Mouse (Mus musculus): ENCODE data around the gene Pop7. TPM values are rescaled to one million over a fixed set of nuclear protein-coding genes. Genes with fewer than 3 reads are reported as not detected.

Gene Pop7
- polyA plus RNA-seq, 1 experiment = 7.1 TPM

DNA sequence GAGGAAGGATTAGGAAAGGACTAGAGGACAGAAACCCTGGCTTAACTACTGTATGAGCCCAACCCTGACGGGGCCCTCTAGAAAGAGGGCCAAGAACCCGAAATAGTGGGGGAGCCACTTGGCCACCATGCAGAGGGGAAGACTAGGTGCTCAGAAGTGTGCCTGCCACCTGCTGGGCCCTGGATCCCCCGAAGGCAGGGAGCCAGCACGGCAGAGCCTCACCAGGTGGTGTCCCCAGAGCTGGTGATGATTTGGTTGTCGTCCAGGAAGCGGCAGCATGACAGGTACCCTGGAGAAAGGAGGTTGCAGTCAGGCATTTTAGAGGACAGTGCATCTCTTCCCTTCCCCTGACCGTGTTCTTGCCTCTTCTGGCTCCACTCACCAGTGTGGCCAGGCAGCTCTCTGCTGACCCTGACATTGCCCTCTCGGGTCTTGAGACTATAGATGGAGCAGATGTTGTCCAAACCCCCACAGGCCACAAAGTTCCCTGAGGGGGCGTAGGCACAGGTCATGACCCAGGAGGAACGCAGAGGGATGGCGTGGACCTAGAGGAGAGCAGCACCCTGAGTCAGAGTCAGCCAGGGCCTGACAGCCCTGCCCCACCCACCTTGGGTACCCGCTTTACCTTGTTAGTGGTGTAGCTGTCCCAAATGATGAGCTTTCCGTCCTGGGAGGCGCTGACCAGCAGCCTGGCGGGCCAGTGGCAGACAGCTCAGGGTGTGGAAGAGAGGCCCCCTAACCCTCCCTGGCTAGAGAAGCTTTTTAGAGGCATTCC, 27.1 kb upstream of the Pop7 start:
- peaks cover 73% of the 10 kb centered on the region for H3K4me1 ChIP-seq (ENCODE audit: control insufficient read depth)
- no peak overlapping the region for H3K4me3 ChIP-seq (replicated peaks)
- no peaks in the 10 kb centered on the region for H3K27me3 ChIP-seq (ENCODE audit: control insufficient read depth)
- TF ChIP-seq GATA1 (IDR thresholded peaks at IDR 0.05; ENCODE audit: low read length) = no peak
- no peak for TF ChIP-seq TAL1 (IDR thresholded peaks at IDR 0.05; ENCODE audit: low read length)
- H3K9me3 ChIP-seq (ENCODE audit: control insufficient read depth, low read length) = no peaks in the 10 kb centered on the region
- peaks cover 63% of the 10 kb centered on the region for H3K36me3 ChIP-seq (ENCODE audit: control insufficient read depth)

GRCm38 (mm10) chr5:137528247-137528968, 26.1 kb upstream of the Pop7 start:
- Histone ChIP-seq H3K36me3 (ENCODE audit: control insufficient read depth) (peaks cover 73% of the 10 kb centered on the region), H3K4me1 (ENCODE audit: control insufficient read depth) (peaks cover 64% of the 10 kb centered on the region), H3K4me3 (replicated peaks) (no peak overlapping the region), H3K9me3 (ENCODE audit: control insufficient read depth, low read length) (no peaks in the 10 kb centered on the region), H3K27me3 (ENCODE audit: control insufficient read depth) (no peaks in the 10 kb centered on the region)
- no peak for TF ChIP-seq TAL1 (IDR thresholded peaks at IDR 0.05; ENCODE audit: low read length)
- no peak for TF ChIP-seq GATA1 (IDR thresholded peaks at IDR 0.05; ENCODE audit: low read length)

DNA sequence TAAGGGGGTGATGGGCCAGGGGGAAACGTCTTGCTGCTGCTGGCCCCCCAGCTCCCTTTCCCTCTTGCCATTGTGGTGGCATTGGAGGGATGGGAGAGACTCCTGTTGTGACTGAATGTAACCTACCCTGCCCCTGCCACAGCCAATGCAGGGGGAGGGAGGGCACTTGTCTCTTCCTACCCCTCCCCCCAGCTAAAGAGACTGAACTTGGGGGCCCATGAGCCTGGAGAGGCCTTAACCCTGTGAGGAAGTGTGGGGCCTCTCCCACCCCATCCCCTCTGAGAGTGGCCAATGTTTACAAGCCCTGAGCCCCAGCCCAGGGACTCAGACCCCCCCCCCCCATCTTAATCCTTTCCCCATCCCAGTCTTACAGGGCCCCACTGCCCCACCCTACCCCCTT, 25.1 kb upstream of the Pop7 start:
- Histone ChIP-seq H3K36me3 (ENCODE audit: control insufficient read depth) (peaks cover 83% of the 10 kb centered on the region), H3K4me3 (replicated peaks) (no peak overlapping the region), H3K4me1 (ENCODE audit: control insufficient read depth) (peaks cover 61% of the 10 kb centered on the region), H3K9me3 (ENCODE audit: control insufficient read depth, low read length) (no peaks in the 10 kb centered on the region), H3K27me3 (ENCODE audit: control insufficient read depth) (no peaks in the 10 kb centered on the region)
- TF ChIP-seq GATA1 (IDR thresholded peaks at IDR 0.05; ENCODE audit: low read length) (no peak), TAL1 (IDR thresholded peaks at IDR 0.05; ENCODE audit: low read length) (no peak)

GRCm38 (mm10) chr5:137526192-137526936, 24.0 kb upstream of the Pop7 start:
- Histone ChIP-seq H3K27me3 (ENCODE audit: control insufficient read depth) (no peaks in the 10 kb centered on the region), H3K9me3 (ENCODE audit: control insufficient read depth, low read length) (no peaks in the 10 kb centered on the region), H3K4me1 (ENCODE audit: control insufficient read depth) (peaks cover 50% of the 10 kb centered on the region), H3K36me3 (ENCODE audit: control insufficient read depth) (peaks cover 94% of the 10 kb centered on the region), H3K4me3 (replicated peaks) (peak overlapping the region; percentile 13)
- TF ChIP-seq GATA1 (IDR thresholded peaks at IDR 0.05; ENCODE audit: low read length) (no peak), TAL1 (IDR thresholded peaks at IDR 0.05; ENCODE audit: low read length) (no peak)

GRCm38 (mm10) chr5:137525511-137525910, 23.2 kb upstream of the Pop7 start:
- H3K4me3 ChIP-seq (replicated peaks) = no peak overlapping the region
- H3K4me1 ChIP-seq (ENCODE audit: control insufficient read depth) = peaks cover 42% of the 10 kb centered on the region
- no peak for TF ChIP-seq TAL1 (IDR thresholded peaks at IDR 0.05; ENCODE audit: low read length)
- peaks cover 99% of the 10 kb centered on the region for H3K36me3 ChIP-seq (ENCODE audit: control insufficient read depth)
- no peaks in the 10 kb centered on the region for H3K9me3 ChIP-seq (ENCODE audit: control insufficient read depth, low read length)
- no peaks in the 10 kb centered on the region for H3K27me3 ChIP-seq (ENCODE audit: control insufficient read depth)

DNA sequence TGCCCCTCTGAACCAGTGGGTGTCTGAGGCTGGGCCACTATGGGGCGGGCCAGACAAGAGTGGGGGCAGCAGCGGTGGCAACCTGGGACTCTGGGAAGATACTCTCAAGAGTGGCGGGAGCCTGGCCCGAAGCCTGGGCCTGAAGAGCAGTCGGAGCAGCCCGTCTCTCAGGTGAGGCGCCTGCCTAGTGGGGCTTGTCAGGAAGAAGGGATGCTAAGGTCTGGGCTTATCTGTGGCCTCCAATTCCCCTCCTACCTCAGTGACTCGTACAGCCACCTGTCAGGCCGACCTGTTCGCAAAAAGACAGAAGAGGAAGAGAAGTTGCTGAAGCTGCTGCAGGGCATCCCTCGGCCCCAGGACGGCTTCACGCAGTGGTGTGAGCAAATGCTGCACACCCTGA, 22.4 kb upstream of the Pop7 start:
- Histone ChIP-seq H3K27me3 (ENCODE audit: control insufficient read depth) (no peaks in the 10 kb centered on the region), H3K4me3 (replicated peaks) (no peak overlapping the region), H3K4me1 (ENCODE audit: control insufficient read depth) (peaks cover 34% of the 10 kb centered on the region), H3K9me3 (ENCODE audit: control insufficient read depth, low read length) (no peaks in the 10 kb centered on the region), H3K36me3 (ENCODE audit: control insufficient read depth) (peaks cover 99% of the 10 kb centered on the region)
- TF ChIP-seq GATA1 (IDR thresholded peaks at IDR 0.05; ENCODE audit: low read length) = no peak

GRCm38 (mm10) chr5:137524251-137524515, 21.9 kb upstream of the Pop7 start:
- H3K4me1 ChIP-seq (ENCODE audit: control insufficient read depth) = peaks cover 29% of the 10 kb centered on the region
- H3K27me3 ChIP-seq (ENCODE audit: control insufficient read depth) = no peaks in the 10 kb centered on the region
- peaks cover 99% of the 10 kb centered on the region for H3K36me3 ChIP-seq (ENCODE audit: control insufficient read depth)
- TF ChIP-seq GATA1 (IDR thresholded peaks at IDR 0.05; ENCODE audit: low read length) = no peak
- TF ChIP-seq TAL1 (IDR thresholded peaks at IDR 0.05; ENCODE audit: low read length) = no peak
- H3K9me3 ChIP-seq (ENCODE audit: control insufficient read depth, low read length) = no peaks in the 10 kb centered on the region
- no peak overlapping the region for H3K4me3 ChIP-seq (replicated peaks)

DNA sequence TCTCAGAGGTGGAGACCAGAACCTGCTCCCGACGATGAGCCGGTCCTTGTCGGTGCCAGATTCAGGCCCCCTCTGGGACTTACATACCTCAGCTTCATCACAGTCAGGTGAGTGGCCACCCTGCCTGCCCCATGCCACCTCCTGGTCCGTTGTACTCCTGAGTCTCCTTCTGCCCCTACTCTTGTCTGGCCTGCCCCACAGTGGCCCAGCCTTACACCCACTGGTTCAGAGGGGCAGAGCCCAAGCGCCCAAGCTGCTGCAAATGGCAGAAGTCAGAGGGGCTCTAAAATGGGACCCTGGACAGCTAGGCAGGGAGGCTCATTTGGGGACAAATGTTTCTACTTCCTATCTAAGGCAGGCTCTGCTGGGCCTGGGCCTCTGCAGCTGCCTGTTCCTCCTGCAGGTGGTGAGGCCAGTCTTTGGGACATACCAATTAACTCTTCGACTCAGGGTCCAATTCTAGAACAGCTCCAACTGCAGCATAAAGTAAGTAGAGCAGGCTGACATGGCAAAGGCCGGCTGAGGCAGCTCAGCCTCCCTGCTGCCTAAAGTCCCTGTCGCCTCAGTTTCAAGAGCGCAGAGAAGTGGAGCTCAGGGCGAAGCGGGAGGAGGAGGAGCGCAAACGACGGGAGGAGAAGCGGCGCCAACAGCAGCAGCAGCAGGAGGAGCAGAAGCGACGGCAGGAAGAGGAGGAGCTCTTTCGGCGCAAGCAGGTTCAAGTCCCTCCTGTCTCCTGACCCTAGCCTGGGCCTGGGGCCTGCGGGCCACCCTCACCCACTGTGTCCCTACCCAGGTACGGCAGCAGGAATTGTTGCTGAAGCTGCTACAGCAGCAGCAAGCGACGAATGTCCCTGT, 21.3 kb upstream of the Pop7 start:
- no peak overlapping the region for H3K4me3 ChIP-seq (replicated peaks)
- H3K4me1 ChIP-seq (ENCODE audit: control insufficient read depth) = peaks cover 25% of the 10 kb centered on the region
- peaks cover 99% of the 10 kb centered on the region for H3K36me3 ChIP-seq (ENCODE audit: control insufficient read depth)
- H3K9me3 ChIP-seq (ENCODE audit: control insufficient read depth, low read length) = no peaks in the 10 kb centered on the region
- no peaks in the 10 kb centered on the region for H3K27me3 ChIP-seq (ENCODE audit: control insufficient read depth)
- TF ChIP-seq GATA1 (IDR thresholded peaks at IDR 0.05; ENCODE audit: low read length) = no peak
- TF ChIP-seq TAL1 (IDR thresholded peaks at IDR 0.05; ENCODE audit: low read length) = no peak
